Mouse (Mus musculus) ES-CJ7 (cell line): Measurements from ENCODE around the gene Tpst2.

ENCODE experiments used
- DNase-seq: peaks from one replicate; pipeline ENCODE4 v3.0.0; 2011; ENCODE audit warnings: low read depth, low spot score

Tpst2 gene

DNA sequence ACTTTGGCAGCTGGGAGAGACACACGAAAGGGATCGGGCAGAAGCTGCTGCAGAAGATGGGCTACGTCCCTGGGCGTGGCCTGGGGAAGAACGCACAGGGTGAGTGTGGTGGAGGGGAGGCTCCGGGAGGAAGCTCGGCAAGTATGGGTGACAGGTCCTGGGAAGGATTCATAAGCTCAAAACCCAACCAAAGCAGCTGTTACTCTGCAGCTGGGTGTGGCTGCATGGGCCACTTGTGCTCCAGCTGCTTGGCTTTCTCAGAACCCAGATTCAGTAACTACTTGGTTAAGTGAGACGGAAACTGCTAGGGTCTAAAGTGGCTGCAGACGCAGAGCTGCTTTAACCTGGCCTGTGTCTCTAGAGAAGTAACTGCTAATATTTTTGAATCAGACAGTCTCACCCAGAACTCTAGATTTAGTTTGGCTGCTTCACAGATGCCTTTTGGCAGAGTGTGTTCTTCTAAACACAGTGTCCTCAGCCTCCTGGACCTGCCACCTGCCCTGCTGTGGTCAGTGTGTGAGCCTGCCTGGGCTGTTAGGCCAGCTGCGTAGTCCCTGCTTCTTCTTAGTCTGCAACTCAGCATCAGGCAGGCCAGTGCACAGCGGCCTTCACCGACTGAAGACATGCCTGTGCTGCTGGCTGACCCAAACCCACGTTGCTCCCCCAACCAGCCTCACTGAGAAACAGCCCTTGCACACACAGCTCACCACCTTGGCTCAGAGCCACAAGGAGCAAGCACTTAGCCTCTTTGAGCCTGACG lies 53.5 kb downstream of the Tpst2 start:
- DNase-seq, result no peak

DNA sequence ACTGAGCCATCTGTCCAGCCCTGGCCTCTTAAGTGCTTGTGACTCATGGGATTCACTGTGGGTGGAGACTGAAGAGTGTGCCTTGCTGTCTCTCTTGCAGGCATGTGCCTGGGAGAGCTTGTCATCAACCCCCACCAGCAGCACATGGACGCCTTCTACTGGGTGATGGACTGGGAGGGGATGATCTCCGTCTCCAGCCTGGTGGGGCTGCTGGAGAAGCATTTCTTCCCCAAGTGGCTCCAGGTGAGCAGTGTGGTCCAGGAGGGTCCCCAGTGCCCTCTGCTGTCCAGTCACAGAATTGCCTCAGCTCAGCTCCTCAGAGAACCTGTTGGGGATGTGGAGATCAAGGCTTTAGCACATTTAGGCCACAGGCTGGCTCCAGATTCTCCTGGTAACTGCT lies 59.0 kb downstream of the Tpst2 start:
- peak; percentile 68 for DNase-seq

DNA sequence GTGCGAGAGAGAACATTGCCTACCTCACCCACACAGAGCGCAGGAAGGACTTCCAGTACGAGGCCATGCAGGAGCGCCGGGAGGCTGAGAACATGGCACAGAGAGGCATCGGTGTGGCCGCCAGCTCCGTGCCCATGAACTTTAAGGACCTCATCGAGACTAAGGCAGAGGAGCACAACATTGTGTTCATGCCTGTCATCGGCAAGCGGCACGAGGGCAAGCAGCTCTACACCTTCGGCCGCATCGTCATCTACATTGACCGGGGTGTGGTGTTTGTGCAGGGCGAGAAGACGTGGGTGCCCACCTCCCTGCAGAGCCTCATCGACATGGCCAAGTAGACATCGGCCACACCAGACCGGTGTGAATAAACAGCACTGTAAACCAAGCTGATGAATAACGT lies 60.5 kb downstream of the Tpst2 start:
- no peak for DNase-seq

DNA sequence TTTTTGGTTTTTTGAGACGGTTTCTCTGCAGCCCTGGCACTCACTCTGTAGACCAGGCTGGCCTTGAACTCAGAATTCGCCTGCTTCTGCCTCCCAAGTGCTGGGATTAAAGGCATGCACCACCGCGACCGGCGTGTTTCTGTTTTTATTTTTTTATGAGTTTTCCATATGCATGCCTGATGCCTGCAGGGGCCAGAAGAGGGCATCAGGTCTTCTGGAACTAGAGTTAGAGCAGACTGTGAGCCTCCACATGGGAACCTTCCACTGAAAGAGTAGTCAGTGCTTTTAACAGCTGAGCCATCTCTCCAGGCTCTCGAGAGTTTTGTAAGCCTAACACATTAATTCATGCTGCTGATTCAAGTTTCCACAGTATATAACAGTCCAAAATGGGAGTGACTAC lies 62.7 kb downstream of the Tpst2 start:
- DNase-seq, result no peak

DNA sequence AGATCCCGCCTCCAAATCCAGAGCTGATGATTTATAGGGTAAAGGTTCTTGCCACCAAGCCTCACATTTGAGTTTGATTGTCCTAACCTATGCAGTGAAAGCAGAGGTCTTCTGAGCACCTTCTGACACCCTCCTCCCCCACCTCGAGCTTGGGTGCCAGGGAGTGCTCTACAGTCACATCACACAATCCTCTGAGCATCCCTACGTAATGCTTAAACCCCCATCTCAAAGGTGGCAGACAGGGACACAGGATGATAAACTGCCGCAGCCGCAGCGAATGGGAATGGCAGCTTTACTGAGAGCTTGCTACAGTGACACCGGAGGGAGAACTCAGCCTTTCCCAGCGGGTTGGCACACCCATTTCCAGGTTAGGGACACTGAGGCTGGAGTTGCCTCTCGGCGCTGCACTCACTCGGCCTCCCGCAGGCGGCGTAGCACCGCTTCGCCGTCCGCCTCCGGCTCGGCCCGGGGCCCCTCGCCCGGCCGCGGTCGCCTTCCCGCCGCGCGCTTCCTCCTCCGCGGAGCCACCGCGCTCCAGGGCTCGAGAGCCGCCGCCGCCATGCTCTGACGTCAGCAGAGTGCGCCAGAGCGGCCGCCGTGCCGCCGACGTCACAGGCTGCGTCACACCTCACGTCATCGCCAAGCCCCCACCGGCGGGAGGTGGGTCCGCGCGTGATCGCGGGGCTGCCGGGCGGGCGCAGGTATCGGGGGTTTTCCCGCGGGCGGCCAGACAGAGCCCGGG lies 66.1 kb downstream of the Tpst2 start, which contains the start of the genes Srrd and Hps4:
Srrd (minus strand) TSS at position 578 of the 742 bp plus-strand sequence.
Hps4 (plus strand) TSS at position 621 of the 742 bp plus-strand sequence.
- peak; percentile 78 for DNase-seq

DNA sequence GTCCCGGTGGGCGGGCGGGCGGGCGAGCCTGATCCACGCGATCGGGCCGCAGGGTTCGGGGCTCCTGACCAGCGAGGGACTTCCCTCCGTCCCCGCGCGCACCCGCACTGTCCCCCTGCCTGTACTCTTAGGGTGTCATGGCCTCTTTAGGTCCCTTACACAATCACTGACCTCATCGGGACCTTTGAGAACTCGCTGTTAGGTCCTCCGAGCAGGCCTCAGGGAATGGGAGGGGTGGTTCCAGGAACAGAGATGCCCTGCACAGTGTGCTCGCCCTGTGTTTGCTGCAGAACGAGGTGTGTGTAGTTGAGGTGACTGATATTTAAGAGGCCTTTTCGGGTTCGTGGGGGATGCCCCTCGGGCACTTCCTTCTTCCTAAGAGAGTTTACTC lies 66.7 kb downstream of the Tpst2 start:
- DNase-seq, result peak; percentile 15

DNA sequence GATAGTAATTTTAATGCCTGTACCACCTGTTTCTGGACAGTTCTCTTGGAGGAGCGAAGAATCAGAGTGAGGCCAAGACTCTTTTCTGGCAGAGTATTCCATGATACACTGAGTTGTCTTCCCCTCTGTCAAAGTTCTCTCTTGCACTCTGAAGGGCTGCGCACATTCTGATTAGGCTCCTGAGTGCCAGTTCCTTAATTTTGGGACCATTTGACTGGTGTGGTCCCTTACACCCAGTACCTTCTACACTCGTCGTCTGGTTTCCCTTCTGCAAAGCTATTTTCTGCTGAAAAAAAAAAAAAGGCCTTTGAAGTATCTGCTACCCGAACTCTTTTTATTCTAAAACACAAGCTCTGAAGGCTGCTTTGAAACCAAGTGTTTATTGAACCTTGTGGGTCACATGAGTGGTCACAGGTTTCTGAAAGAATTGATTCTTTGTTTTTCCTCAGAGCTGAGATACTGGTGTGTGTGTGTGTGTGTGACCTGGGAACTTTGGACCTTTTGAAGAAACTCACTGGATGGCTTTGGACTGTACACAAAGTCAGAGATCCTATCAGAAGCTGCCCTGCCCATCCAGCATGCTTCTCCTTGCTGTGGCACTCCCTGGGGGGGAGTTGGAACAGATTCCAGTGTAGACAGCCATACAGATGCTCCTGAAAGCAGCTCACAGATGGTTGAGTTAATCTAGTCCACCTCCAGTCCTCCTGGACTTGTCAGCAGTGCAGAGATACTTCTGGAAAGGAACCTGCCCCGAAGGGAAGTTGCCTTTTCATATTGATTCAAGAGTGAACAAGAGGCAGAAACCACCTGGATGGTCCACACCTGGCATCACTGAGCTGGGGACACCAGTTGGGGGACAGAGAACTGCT lies 67.8 kb downstream of the Tpst2 start:
- no peak for DNase-seq

DNA sequence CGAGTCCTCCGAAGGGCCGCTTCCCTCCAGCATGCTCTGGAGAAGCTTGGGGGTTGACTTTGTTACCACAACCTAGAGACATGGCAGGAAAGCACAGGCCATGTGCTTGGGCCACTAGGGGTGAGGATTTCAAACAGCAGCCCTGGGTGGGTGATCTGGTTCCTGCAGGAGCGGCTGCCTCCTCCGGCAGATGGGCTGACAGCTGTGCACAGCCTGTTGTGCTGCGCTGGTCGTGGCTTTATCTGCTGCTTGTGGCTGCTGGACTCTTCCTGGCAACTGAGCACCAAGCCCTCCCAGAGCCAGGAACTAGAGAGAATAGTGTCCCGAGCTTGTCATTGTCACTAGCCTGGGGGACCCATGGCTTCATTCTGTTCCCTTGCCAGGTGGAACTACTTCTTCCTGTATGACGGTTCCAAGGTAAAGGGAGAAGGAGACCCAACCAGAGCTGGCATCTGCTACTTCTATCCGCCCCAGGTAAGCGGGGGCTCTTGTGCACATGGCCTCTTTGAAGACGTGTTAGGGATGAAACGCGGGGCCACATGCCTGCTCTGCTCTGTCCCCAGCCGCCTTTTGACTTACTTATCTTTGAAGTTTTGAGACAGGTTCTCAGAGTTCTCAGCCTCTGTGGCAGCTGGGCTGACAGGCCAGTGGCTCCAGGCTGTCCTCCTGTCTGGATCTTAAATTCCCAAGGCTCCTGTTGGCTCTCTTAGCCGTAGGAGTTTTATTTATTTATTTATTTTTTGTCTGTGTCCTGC lies 69.9 kb downstream of the Tpst2 start:
- no peak for DNase-seq

DNA sequence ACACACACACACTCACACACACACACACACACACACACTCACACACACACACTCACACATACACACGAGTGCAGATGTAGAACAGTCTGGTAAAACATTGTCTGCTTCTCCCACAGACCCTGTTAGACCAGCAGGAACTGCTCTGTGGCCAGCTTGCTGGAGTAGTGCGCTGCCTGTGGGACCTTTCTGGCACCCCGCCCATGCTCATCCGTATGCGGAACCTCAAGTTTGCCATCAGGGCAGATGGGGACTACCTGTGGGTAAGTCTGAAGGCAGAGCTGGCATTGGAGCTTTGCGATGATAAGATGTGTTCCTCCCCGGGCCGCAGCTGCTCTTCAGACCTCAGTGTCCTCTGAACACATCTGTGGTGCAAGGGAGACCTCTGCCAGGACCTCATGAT lies 72.7 kb downstream of the Tpst2 start:
- no peak for DNase-seq

DNA sequence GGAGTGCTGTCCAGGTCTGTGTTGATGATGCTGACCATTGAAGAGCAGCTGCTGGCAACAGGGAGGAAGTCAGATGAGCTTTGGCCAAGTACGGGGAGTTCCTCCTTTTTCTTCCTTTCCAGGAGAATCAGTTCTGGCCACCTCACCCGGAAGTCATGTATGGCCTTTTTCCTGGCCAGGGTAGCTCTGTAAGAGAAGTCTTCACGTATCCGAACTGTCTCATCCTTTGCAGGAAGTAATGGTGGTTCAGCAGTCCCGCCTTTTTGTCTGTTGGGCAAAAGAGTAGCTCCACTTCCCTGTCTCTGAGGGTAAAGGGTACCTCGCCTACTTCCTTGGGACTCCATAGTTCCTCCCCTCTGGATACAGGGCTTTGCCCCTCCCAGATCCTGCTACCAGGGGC lies 79.0 kb downstream of the Tpst2 start:
- DNase-seq, result no peak

DNA sequence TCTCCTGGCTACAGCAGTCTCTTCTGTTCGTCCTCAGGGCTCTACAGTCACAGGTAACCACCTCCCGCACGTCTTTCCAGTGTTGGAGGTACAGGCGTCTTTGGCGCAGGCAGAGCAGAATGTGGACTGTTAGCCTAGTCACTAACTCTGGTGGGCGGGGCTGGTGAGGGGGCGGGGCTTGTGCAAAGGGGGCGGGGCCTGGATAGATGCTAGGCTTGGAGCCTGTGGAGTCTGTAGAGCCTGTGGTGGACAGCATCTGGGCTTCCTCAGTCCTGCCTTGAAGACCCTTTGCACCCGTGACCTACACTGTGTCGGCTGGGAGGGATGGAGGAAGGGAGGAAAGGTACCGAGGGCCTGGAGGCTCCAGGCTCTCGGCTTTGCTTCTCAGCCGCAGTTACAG lies 79.4 kb downstream of the Tpst2 start, which contains the start of gene Gm6583:
Gm6583 (minus strand) TSS at position 124 of the 400 bp plus-strand sequence.
- DNase-seq, result peak; percentile 41

DNA sequence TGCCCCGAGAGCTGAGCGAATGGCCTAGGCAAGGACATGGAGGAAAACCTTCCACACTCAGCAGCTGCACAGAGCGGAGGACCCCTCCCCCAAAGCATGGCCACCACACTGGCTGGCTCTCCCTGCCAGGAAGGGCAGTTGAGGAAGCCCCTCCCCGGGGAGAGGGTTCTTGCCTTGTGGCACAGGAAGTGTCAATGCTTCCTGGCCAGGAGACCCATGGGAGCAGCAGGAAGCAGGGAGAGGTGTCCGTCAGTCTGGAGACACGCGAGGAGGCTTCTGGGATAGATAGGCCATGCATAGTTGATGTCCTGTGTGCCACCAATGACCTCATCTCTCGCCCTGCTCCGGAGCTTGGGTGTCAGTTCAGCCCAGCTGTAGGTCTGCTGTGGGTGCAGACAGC lies 79.8 kb downstream of the Tpst2 start:
- no peak for DNase-seq

DNA sequence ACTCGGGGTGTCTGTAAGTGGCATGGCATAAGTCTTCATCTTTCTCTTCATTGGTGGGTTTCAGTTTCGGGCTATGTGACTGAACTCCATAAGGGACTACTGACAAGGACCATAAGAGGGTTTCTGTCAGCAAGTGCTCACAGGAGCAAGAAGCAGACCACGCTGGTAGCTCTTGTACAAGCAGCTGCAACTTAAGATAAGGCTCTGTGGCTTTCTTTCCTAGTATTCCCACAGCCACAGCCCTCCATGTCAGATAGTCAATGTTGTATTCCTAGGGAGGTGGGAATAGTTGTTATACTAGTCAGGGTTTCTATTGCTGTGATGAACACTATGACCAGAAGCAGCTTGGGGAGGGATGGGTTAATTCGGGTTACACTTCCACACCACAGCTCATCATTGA lies 83.0 kb downstream of the Tpst2 start:
- DNase-seq, result no peak

DNA sequence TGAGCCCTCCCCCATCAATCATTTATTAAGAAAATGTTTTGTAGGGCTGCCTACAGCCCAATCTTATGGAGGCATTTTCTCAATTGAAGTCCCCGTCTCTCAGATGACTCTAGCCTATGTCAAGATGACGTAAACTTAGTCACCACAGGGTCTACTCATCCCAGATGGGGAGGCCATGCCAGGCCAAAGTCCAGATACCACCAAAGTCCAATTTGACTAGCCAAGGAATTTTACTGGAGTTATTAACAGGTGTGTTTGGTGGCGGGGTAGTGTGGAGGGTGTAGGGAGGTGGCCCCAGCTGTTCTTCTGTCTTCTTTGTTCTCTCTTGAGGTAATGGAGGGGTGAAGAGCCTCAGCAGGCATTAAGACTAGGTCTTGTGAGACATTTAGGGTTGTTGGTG lies 83.6 kb downstream of the Tpst2 start:
- no peak for DNase-seq

DNA sequence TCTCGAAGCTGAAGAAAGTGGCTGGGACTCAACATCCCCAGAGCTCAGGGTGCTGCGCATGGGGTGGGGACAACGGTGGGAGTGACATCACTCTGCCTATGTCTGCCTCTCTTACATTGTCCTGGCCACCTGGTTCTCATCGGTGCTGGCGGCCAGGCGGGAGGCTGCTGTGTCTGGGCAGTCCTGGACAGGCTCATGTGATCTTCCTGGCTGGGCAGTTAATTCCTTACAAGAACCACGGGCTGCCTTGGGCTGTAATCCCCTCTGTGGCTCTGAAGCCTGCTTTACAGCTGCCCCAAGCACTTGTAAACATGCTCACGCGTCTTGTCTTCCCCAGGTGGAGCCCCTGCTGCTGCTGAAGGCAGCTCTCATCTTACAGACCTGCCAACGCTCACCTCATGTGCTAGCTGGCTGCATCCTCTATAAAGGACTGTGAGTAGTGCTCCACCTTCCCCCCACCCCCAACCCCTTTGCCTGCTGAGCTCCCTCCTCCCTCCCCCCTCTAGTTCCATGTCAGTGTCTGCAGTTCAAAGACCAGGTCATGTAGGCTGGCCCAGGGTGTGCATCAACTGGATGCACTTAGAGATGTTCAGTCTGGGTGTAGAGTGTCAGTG lies 87.8 kb downstream of the Tpst2 start:
- no peak for DNase-seq
